Mouse (Mus musculus): ENCODE measurements around the gene Ppp1r16b. TPM values are rescaled to one million over a fixed set of nuclear protein-coding genes. Genes with fewer than 3 reads are reported as not detected.

Gene Ppp1r16b
- polyA plus RNA-seq, 1 experiment: 0.04 TPM

GRCm38 (mm10) chr2:158714826-158715225, 49.6 kb downstream of the Ppp1r16b start:
- Histone ChIP-seq H3K36me3 (ENCODE audit: control insufficient read depth, insufficient read depth) (no peaks in the 10 kb centered on the region), H3K4me3 (ENCODE audit: insufficient read depth, poor library complexity, severe bottlenecking) (no peak overlapping the region), H3ac (ENCODE audit: control insufficient read depth, insufficient read length, low read depth) (no peak overlapping the region), H3K79me3 (ENCODE audit: low read depth) (no peaks in the 10 kb centered on the region), H3K79me2 (ENCODE audit: control insufficient read depth, insufficient read depth) (no peaks in the 10 kb centered on the region), H3K27me3 (ENCODE audit: control insufficient read depth, insufficient read depth, insufficient read length) (peaks cover 10% of the 10 kb centered on the region)
- TF ChIP-seq MAX (IDR thresholded peaks at IDR 0.05): no peak
- no peak for TF ChIP-seq CTCF (IDR thresholded peaks at IDR 0.05; ENCODE audit: control insufficient read depth, insufficient read depth, insufficient read length)
- no peak for TF ChIP-seq USF1 (IDR thresholded peaks at IDR 0.05; ENCODE audit: low read depth)
- TF ChIP-seq FOSL1 (IDR thresholded peaks at IDR 0.05; ENCODE audit: insufficient read depth, low read length, poor library complexity, severe bottlenecking): no peak
- TF ChIP-seq CEBPB (IDR thresholded peaks at IDR 0.05; ENCODE audit: low read depth): no peak
- no peak for TF ChIP-seq MYOD1 (IDR thresholded peaks at IDR 0.05; ENCODE audit: control insufficient read depth, insufficient read length, low read depth)
- no peak for TF ChIP-seq MYOG (IDR thresholded peaks at IDR 0.05; ENCODE audit: control insufficient read depth, extremely low read depth, insufficient read length)

- H3ac ChIP-seq (ENCODE audit: control insufficient read depth, insufficient read length, low read depth): no peak overlapping the region
- TF ChIP-seq USF1 (IDR thresholded peaks at IDR 0.05; ENCODE audit: low read depth): no peak
- H3K79me3 ChIP-seq (ENCODE audit: low read depth): no peaks in the 10 kb centered on the region
- H3K27me3 ChIP-seq (ENCODE audit: control insufficient read depth, insufficient read depth, insufficient read length): peaks cover 17% of the 10 kb centered on the region
- no peaks in the 10 kb centered on the region for H3K79me2 ChIP-seq (ENCODE audit: control insufficient read depth, insufficient read depth)
- H3K4me3 ChIP-seq (ENCODE audit: insufficient read depth, poor library complexity, severe bottlenecking): no peak overlapping the region
- H3K36me3 ChIP-seq (ENCODE audit: control insufficient read depth, insufficient read depth): no peaks in the 10 kb centered on the region
Measured at GRCm38 (mm10) chr2:158716066-158716465, 50.9 kb downstream of the Ppp1r16b start.

- Histone ChIP-seq H3ac (ENCODE audit: control insufficient read depth, insufficient read length, low read depth) (no peak overlapping the region), H3K36me3 (ENCODE audit: control insufficient read depth, insufficient read depth) (no peaks in the 10 kb centered on the region), H3K27me3 (ENCODE audit: control insufficient read depth, insufficient read depth, insufficient read length) (peaks cover 22% of the 10 kb centered on the region), H3K79me2 (ENCODE audit: control insufficient read depth, insufficient read depth) (no peaks in the 10 kb centered on the region), H3K79me3 (ENCODE audit: low read depth) (no peaks in the 10 kb centered on the region), H3K4me3 (ENCODE audit: insufficient read depth, poor library complexity, severe bottlenecking) (no peak overlapping the region)
- TF ChIP-seq MYOG (IDR thresholded peaks at IDR 0.05; ENCODE audit: control insufficient read depth, extremely low read depth, insufficient read length): no peak
- no peak for TF ChIP-seq MAX (IDR thresholded peaks at IDR 0.05)
- TF ChIP-seq CTCF (IDR thresholded peaks at IDR 0.05; ENCODE audit: control insufficient read depth, insufficient read depth, insufficient read length): no peak
- no peak for TF ChIP-seq CEBPB (IDR thresholded peaks at IDR 0.05; ENCODE audit: low read depth)
Measured at GRCm38 (mm10) chr2:158717551-158718418, 52.6 kb downstream of the Ppp1r16b start.

- TF ChIP-seq FOSL1 (IDR thresholded peaks at IDR 0.05; ENCODE audit: insufficient read depth, low read length, poor library complexity, severe bottlenecking) (no peak), MYOG (IDR thresholded peaks at IDR 0.05; ENCODE audit: control insufficient read depth, extremely low read depth, insufficient read length) (no peak), CTCF (IDR thresholded peaks at IDR 0.05; ENCODE audit: control insufficient read depth, insufficient read depth, insufficient read length) (no peak), USF1 (IDR thresholded peaks at IDR 0.05; ENCODE audit: low read depth) (no peak), CEBPB (IDR thresholded peaks at IDR 0.05; ENCODE audit: low read depth) (no peak), MAX (IDR thresholded peaks at IDR 0.05) (no peak)
Measured at GRCm38 (mm10) chr2:158718816-158719549, 53.8 kb downstream of the Ppp1r16b start.

GRCm38 (mm10) chr2:158720715-158721370, 55.6 kb downstream of the Ppp1r16b start:
- H3K36me3 ChIP-seq (ENCODE audit: control insufficient read depth, insufficient read depth): no peaks in the 10 kb centered on the region
- H3K79me2 ChIP-seq (ENCODE audit: control insufficient read depth, insufficient read depth): no peaks in the 10 kb centered on the region
- H3ac ChIP-seq (ENCODE audit: control insufficient read depth, insufficient read length, low read depth): no peak overlapping the region
- no peaks in the 10 kb centered on the region for H3K79me3 ChIP-seq (ENCODE audit: low read depth)
- H3K27me3 ChIP-seq (ENCODE audit: control insufficient read depth, insufficient read depth, insufficient read length): peaks cover 20% of the 10 kb centered on the region
- TF ChIP-seq FOSL1 (IDR thresholded peaks at IDR 0.05; ENCODE audit: insufficient read depth, low read length, poor library complexity, severe bottlenecking): no peak
- peak; percentile 30 for TF ChIP-seq USF1 (IDR thresholded peaks at IDR 0.05; ENCODE audit: low read depth)
- H3K4me3 ChIP-seq (ENCODE audit: insufficient read depth, poor library complexity, severe bottlenecking): no peak overlapping the region

More at GRCm38 (mm10) chr2:158718816-158719549, 53.8 kb downstream of the Ppp1r16b start:
- H3K36me3 ChIP-seq (ENCODE audit: control insufficient read depth, insufficient read depth): no peaks in the 10 kb centered on the region
- H3ac ChIP-seq (ENCODE audit: control insufficient read depth, insufficient read length, low read depth): no peak overlapping the region
- H3K4me3 ChIP-seq (ENCODE audit: insufficient read depth, poor library complexity, severe bottlenecking): no peak overlapping the region
- H3K27me3 ChIP-seq (ENCODE audit: control insufficient read depth, insufficient read depth, insufficient read length): peaks cover 22% of the 10 kb centered on the region
- H3K79me3 ChIP-seq (ENCODE audit: low read depth): no peaks in the 10 kb centered on the region
- H3K79me2 ChIP-seq (ENCODE audit: control insufficient read depth, insufficient read depth): no peaks in the 10 kb centered on the region

All from C2C12 (cell line).